Mouse (Mus musculus): ENCODE measurements around the gene Zbtb21. TPM values are rescaled to one million over a fixed set of nuclear protein-coding genes. Genes with fewer than 3 reads are reported as not detected.

The Zbtb21 gene
- total and polyA plus RNA-seq, 2 experiments from 2014 or later = 8.7 to 28.7 TPM

GRCm38 (mm10) chr16:97919793-97920192, 42.6 kb downstream of the Zbtb21 start:
- H3K9me3 ChIP-seq (ENCODE audit: low read length) = no peaks in the 10 kb centered on the region
- peaks cover 9% of the 10 kb centered on the region for H3K4me1 ChIP-seq (ENCODE audit: insufficient read depth, low read length)
- H3K4me3 ChIP-seq (ENCODE audit: low read length) = no peak overlapping the region
- ATAC-seq (no peak), DNase-seq (ENCODE audit: low spot score) (no peak)
- no peak overlapping the region for H3K4me2 ChIP-seq (ENCODE audit: low read depth, low read length)
- H3K36me3 ChIP-seq (ENCODE audit: insufficient read depth, low read length) = no peaks in the 10 kb centered on the region
- no peak overlapping the region for H3K9ac ChIP-seq (replicated peaks; ENCODE audit: low read length)
- TF ChIP-seq CTCF (IDR thresholded peaks at IDR 0.05; ENCODE audit: low read depth) = no peak
- no peaks in the 10 kb centered on the region for H3K27me3 ChIP-seq (ENCODE audit: insufficient read depth, low read length)
- no peak overlapping the region for H3K27ac ChIP-seq
- 26% methylated on average over 2 of the region's 2 CpGs for WGBS

GRCm38 (mm10) chr16:97912873-97913272, 49.5 kb downstream of the Zbtb21 start:
- DNase-seq (ENCODE audit: low spot score) = no peak
- H3K4me2 ChIP-seq (ENCODE audit: low read depth, low read length) = no peak overlapping the region
- no peaks in the 10 kb centered on the region for H3K27me3 ChIP-seq (ENCODE audit: insufficient read depth, low read length)
- no peaks in the 10 kb centered on the region for H3K9me3 ChIP-seq (ENCODE audit: low read length)
- TF ChIP-seq CTCF (IDR thresholded peaks at IDR 0.05; ENCODE audit: low read depth) = no peak
- no peak for ATAC-seq
- no peak overlapping the region for H3K9ac ChIP-seq (replicated peaks; ENCODE audit: low read length)
- H3K4me3 ChIP-seq (ENCODE audit: low read length) = no peak overlapping the region
- no peak overlapping the region for H3K27ac ChIP-seq
- no peaks in the 10 kb centered on the region for H3K36me3 ChIP-seq (ENCODE audit: insufficient read depth, low read length)
- H3K4me1 ChIP-seq (ENCODE audit: insufficient read depth, low read length) = no peaks in the 10 kb centered on the region

GRCm38 (mm10) chr16:97909356-97909755, 53.1 kb downstream of the Zbtb21 start:
- Histone ChIP-seq H3K27me3 (ENCODE audit: insufficient read depth, low read length) (no peaks in the 10 kb centered on the region), H3K27ac (no peak overlapping the region), H3K9ac (replicated peaks; ENCODE audit: low read length) (no peak overlapping the region), H3K4me2 (ENCODE audit: low read depth, low read length) (no peak overlapping the region), H3K36me3 (ENCODE audit: insufficient read depth, low read length) (no peaks in the 10 kb centered on the region), H3K4me3 (ENCODE audit: low read length) (no peak overlapping the region), H3K4me1 (ENCODE audit: insufficient read depth, low read length) (no peaks in the 10 kb centered on the region), H3K9me3 (ENCODE audit: low read length) (no peaks in the 10 kb centered on the region)
- ATAC-seq (no peak), DNase-seq (ENCODE audit: low spot score) (no peak)
- TF ChIP-seq CTCF (IDR thresholded peaks at IDR 0.05; ENCODE audit: low read depth) = no peak
- WGBS = 84% methylated on average over 1 of the region's 1 CpGs

GRCm38 (mm10) chr16:97907496-97907895, 54.9 kb downstream of the Zbtb21 start:
- WGBS = 86% methylated on average over 6 of the region's 6 CpGs

GRCm38 (mm10) chr16:97906337-97906736, 56.1 kb downstream of the Zbtb21 start:
- DNase-seq (ENCODE audit: low spot score) (no peak), ATAC-seq (no peak)
- Histone ChIP-seq H3K27ac (no peak overlapping the region), H3K27me3 (ENCODE audit: insufficient read depth, low read length) (no peaks in the 10 kb centered on the region), H3K4me1 (ENCODE audit: insufficient read depth, low read length) (no peaks in the 10 kb centered on the region), H3K36me3 (ENCODE audit: insufficient read depth, low read length) (no peaks in the 10 kb centered on the region), H3K9ac (replicated peaks; ENCODE audit: low read length) (no peak overlapping the region), H3K4me3 (ENCODE audit: low read length) (no peak overlapping the region), H3K9me3 (ENCODE audit: low read length) (no peaks in the 10 kb centered on the region), H3K4me2 (ENCODE audit: low read depth, low read length) (no peak overlapping the region)
- no peak for TF ChIP-seq CTCF (IDR thresholded peaks at IDR 0.05; ENCODE audit: low read depth)

More at GRCm38 (mm10) chr16:97907496-97907895, 54.9 kb downstream of the Zbtb21 start:
- Histone ChIP-seq H3K27ac (no peak overlapping the region), H3K4me2 (ENCODE audit: low read depth, low read length) (no peak overlapping the region), H3K9me3 (ENCODE audit: low read length) (no peaks in the 10 kb centered on the region), H3K27me3 (ENCODE audit: insufficient read depth, low read length) (no peaks in the 10 kb centered on the region), H3K4me3 (ENCODE audit: low read length) (no peak overlapping the region), H3K36me3 (ENCODE audit: insufficient read depth, low read length) (no peaks in the 10 kb centered on the region), H3K9ac (replicated peaks; ENCODE audit: low read length) (no peak overlapping the region), H3K4me1 (ENCODE audit: insufficient read depth, low read length) (no peaks in the 10 kb centered on the region)
- TF ChIP-seq CTCF (IDR thresholded peaks at IDR 0.05; ENCODE audit: low read depth) = no peak
- ATAC-seq = no peak
- DNase-seq (ENCODE audit: low spot score) = no peak

GRCm38 (mm10) chr16:97905449-97905991, 56.9 kb downstream of the Zbtb21 start:
- Histone ChIP-seq H3K27ac (no peak overlapping the region), H3K4me2 (ENCODE audit: low read depth, low read length) (no peak overlapping the region), H3K4me1 (ENCODE audit: insufficient read depth, low read length) (no peaks in the 10 kb centered on the region), H3K4me3 (ENCODE audit: low read length) (no peak overlapping the region), H3K27me3 (ENCODE audit: insufficient read depth, low read length) (no peaks in the 10 kb centered on the region), H3K9ac (replicated peaks; ENCODE audit: low read length) (no peak overlapping the region), H3K9me3 (ENCODE audit: low read length) (no peaks in the 10 kb centered on the region), H3K36me3 (ENCODE audit: insufficient read depth, low read length) (no peaks in the 10 kb centered on the region)
- DNase-seq (ENCODE audit: low spot score) = no peak
- 82% methylated on average over 2 of the region's 2 CpGs for WGBS
- ATAC-seq = no peak
- TF ChIP-seq CTCF (IDR thresholded peaks at IDR 0.05; ENCODE audit: low read depth) = no peak

GRCm38 (mm10) chr16:97904035-97904434, 58.4 kb downstream of the Zbtb21 start:
- WGBS = 82% methylated on average over 3 of the region's 3 CpGs
- no peak overlapping the region for H3K4me2 ChIP-seq (ENCODE audit: low read depth, low read length)
- ATAC-seq (no peak), DNase-seq (ENCODE audit: low spot score) (no peak)
- no peak overlapping the region for H3K9ac ChIP-seq (replicated peaks; ENCODE audit: low read length)
- H3K4me1 ChIP-seq (ENCODE audit: insufficient read depth, low read length) = no peaks in the 10 kb centered on the region
- no peaks in the 10 kb centered on the region for H3K9me3 ChIP-seq (ENCODE audit: low read length)
- TF ChIP-seq CTCF (IDR thresholded peaks at IDR 0.05; ENCODE audit: low read depth) = no peak
- H3K27me3 ChIP-seq (ENCODE audit: insufficient read depth, low read length) = no peaks in the 10 kb centered on the region
- H3K27ac ChIP-seq = no peak overlapping the region
- no peak overlapping the region for H3K4me3 ChIP-seq (ENCODE audit: low read length)
- no peaks in the 10 kb centered on the region for H3K36me3 ChIP-seq (ENCODE audit: insufficient read depth, low read length)
